Mouse (Mus musculus): ENCODE results near the gene Usp48.

DNA sequence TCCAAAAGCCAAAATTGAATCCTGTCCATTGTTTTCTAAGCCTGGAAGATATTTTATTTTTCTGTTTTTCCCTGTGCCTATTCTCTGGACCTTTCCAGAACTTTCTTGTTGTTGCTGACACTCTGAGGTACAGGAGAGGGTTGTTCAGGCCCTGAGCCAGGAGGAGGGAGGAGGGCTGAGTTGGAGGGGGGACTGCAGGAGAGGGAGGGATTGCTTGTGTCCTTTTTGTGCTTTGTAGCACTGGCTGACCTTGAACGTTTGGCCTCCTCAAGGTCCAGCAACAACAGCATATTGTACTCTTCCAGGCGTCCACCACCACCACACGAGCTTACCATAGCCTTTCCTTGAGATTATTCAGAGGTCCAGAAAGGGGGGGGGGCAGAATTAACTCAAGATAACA is 38.0 kb downstream of the Usp48 start:
- TF ChIP-seq GATA1 (IDR thresholded peaks at IDR 0.05; ENCODE audit: borderline replicate concordance, low read length) (no peak), FLI1 (IDR thresholded peaks at IDR 0.05; ENCODE audit: low read length) (no peak)

All from megakaryocyte, embryonic 14.5 days (primary cell).